Mouse (Mus musculus): ENCODE data around the gene Ficd.

Ficd gene

DNA sequence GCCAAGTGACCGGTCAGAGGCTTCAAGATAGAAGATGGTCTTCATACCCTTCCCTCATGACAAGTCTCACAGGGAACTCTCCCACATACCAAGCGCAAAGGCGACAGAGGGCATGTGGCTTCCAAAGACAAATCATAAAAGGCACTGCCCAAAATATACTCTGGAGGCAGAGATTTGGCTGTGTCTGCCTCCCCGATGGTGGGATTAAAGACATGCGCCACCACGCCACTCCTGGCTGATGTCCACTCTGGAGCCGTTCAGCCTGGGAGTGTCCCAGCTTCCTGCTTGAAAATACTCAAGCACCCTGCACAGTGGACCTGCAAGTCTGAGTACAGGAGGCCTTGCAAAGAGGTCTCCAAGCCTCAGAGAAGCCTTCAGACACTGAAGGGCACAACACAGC, 4.4 kb upstream of the Ficd start:
- no peak for DNase-seq

GRCm38 (mm10) chr5:113732182-113732581, 3.4 kb upstream of the Ficd start:
- peak; percentile 80 for DNase-seq

GRCm38 (mm10) chr5:113734376-113734775, 1.2 kb upstream of the Ficd start:
- DNase-seq = no peak

GRCm38 (mm10) chr5:113735023-113735344, 619 bp upstream of the Ficd start:
- DNase-seq = no peak

- no peak for DNase-seq
These were observed 505 bp downstream of the Ficd start for GRCm38 (mm10) chr5:113736113-113736502.

DNA sequence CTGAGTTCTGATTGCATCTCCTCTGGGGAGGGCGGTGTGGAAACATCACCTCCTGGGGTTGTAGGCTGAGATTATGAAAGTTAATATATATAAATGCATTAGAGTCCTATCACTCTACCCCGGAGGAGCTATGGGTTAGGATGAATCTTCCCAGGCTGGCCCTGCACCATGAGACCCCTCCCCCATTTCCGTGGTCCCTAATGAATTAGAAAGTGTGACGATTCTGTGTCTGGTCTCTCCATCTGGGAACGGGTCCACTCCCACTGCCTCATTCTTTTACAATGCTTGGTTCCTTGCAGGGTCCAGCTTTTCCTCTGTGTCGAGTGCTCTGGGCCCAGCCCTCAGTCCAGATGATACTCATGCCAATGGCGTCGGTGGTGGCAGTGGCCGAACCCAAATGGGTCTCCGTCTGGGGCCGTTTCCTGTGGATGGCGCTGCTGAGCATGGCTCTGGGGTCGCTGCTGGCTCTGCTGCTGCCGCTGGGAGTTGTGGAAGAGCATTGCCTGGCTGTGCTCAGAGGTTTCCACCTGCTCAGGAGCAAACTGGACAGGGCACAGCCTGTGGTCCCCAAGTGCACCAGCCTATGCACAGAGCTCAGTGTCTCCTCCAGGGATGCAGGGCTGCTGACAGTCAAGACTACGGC, 1.0 kb downstream of the Ficd start:
- DNase-seq = no peak

DNA sequence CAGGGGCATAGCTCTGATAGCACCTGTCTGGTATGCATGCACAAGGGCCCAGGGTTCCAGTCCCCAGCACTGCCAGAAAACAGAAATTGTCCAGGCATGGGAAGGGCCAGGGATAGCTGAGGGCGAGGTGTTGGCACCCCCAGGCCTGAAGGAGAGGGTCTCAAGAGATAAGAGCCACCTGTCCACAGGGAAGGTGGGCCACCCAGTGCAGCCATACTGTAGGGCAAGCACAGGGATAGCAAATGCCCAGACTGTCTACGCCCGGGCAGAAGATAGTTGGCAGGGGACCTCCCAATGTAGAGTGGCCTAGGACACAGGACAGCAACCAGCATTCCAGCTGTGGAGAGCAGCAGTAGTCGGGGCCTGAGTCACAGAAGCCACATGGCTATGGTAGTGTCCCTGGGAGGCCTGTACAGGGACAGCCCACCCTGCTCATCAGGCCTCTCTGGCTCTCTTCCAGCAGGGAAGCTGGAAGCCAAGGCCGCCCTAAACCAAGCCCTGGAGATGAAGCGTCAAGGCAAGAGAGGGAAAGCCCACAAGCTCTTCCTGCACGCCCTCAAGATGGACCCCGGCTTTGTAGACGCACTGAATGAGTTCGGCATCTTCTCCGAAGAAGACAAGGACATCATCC, 2.1 kb downstream of the Ficd start:
- DNase-seq = no peak

GRCm38 (mm10) chr5:113747629-113748028, 12.0 kb downstream of the Ficd start:
- DNase-seq = no peak

DNA sequence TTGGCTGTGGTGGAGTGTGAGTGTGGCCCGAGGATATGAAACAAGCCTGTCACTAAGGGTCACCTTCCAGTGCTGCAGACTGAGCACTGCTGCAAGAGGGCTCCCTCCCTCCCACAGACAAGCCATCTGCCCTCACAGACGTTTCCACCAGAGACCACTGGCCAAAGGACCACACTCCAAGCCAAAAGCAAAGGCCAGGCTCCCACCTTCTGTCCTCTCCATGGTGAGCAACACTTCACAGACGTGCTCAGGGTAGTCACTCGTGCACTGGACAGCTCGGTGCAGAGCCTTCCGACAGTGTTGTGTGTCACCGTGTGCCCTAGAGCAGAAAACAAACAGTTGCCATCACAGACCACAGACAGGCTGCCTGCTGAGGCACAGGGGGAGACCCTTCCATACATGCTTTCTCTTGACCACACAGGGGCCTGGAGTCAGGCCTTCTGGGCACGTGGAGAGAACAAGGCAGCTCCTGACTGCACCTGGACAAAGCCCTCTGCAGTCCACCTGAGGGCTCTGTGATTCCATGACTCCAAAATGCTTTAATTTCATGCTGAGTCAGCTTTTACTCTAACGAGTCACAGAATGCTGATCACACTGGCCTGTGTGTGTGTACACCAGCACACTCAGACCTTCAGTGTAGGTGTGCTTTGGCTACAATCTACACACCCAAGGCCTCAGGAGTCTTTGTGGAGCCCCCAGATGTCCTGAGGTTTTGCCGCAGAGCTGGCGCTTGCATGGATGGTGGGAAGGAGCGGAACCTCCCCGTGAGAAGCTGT, 13.1 kb downstream of the Ficd start:
- no peak for DNase-seq

GRCm38 (mm10) chr5:113751521-113752157, 16.0 kb downstream of the Ficd start:
- no peak for DNase-seq

DNA sequence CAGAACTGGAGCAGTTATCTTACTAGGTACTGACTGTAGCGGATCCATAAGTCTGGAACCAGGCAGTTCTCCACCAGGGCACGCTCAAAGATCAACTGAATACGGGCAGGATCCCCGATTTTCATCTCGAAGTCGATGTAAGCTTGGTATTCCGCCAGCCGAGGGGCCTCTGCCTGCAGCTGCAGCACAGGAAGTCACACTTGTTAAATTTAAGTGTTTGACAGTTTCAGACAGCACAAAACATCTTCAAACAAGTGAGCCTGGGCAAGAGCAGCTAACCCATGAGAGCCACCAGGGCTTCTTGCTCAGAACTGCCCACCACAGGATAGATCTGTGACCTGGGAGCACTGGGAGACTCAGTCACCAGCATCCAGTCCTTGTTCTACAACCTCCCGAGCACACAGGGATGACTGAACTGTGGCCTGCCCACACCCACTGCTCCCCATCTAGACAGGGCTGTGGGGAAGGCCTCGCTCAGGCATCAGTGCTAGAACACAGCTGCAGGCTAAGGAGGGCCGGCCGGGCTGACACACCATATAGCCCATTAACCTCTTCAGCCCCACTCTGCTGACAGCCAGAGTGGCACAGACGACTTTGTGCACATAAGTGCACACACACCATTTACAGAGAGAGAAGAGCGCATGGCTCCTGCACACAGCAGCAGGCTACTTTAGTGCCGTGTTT, 19.9 kb downstream of the Ficd start:
- DNase-seq = no peak

- DNase-seq = no peak
These were observed 26.0 kb downstream of the Ficd start for GRCm38 (mm10) chr5:113761585-113761984.

DNA sequence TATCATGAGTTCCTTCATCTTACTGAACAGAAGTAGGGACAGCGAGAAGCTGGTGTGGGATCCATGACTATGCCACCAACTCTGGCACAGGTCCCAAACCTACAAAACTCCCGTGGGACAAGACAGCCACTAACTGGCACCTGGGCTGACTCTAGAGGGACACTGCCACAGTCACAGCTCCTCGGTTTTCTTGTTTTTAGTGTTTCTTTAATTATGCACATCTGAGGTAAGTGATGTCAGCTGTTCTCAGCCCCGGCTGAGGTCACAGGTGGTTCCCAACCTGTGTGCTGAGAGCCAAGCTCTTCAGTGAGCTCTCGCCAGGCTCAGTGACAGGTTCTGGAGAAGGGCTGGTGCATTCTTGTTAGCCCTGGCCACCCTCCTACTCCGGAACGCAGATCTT, 28.8 kb downstream of the Ficd start:
- no peak for DNase-seq

- DNase-seq = no peak
These were observed 30.3 kb downstream of the Ficd start for GRCm38 (mm10) chr5:113765641-113766526.

GRCm38 (mm10) chr5:113768806-113769205, 33.2 kb downstream of the Ficd start:
- no peak for DNase-seq

GRCm38 (mm10) chr5:113771213-113772162, 35.9 kb downstream of the Ficd start:
- peak; percentile 82 for DNase-seq

- peak; percentile 95 for DNase-seq
These were observed 36.9 kb downstream of the Ficd start, which contains the start of the genes Sart3 and Iscu for GRCm38 (mm10) chr5:113772450-113772895. Gene Sart3, minus strand, starts transcription at chr5:113772510. Gene Iscu, plus strand, starts transcription at chr5:113772748.

DNA sequence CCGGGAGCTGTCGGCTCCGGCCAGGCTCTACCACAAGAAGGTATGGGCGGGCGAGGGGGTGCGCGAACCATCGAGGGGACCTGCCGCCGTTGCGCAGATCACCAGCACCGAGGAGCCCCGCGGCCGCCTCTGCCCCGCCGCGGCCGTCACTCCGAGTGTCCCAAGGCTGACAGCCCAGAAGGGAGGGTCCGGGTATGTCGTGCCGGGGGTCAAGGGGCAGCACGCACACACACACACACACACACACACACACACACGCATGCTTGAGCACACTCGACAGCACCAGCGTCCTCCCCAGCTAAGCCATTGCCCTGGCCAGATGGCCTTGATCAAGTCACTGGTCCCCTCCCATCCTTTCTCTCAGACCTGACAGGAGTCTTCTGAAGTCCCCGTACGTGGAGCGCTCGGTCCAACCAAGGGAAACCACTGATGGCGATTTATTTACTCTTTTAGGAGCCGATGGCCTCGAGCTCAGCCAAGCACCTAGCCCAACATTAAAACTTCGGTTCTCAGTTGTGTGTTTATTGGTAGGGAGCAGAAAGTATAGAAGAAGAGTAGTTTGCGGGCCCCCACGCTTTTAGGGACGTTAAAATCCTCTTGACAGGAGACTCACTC, 37.4 kb downstream of the Ficd start:
- no peak for DNase-seq

DNA sequence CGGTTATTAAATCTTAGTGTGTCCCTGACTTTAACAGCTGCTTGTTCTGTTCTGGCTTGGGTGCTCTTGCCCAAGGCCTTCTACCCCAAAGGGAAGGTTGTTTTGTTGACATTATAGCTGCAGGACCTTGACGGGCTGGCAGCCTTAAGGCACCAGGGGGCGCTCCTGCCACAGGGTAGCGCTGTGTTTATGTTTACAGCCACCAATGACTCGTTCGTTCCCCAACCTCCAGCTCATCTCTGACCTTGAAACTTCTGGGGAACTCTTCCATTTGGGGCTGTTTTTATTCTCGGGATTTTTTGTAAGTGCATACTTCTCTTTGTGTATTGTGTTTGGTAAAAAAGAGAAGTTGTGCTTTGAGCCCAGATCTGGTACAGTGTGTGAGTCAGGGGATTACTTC, 38.1 kb downstream of the Ficd start:
- DNase-seq = peak; percentile 85

DNA sequence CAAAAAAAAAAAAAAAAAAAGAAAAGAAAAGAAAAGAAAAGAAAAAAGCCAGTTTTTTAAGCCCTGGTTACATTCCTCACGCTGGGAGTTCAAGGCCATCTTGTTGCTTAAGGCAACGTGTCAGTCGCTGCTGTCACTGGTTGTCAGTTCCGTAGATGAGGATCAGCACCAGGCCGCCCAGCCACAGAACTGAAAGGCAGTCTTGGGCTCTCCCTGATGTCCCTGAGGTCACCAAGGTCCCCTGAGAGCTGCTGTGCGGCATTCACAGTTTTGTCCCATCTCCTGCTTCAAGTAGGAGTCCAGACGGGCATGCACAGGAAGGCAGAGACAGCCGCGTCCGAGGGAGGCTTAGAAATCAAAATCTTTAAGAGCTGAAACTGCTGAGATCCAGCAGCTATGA, 40.0 kb downstream of the Ficd start:
- DNase-seq = no peak
